Mouse (Mus musculus): ENCODE measurements around the gene Bmpr1b.

The Bmpr1b gene

DNA sequence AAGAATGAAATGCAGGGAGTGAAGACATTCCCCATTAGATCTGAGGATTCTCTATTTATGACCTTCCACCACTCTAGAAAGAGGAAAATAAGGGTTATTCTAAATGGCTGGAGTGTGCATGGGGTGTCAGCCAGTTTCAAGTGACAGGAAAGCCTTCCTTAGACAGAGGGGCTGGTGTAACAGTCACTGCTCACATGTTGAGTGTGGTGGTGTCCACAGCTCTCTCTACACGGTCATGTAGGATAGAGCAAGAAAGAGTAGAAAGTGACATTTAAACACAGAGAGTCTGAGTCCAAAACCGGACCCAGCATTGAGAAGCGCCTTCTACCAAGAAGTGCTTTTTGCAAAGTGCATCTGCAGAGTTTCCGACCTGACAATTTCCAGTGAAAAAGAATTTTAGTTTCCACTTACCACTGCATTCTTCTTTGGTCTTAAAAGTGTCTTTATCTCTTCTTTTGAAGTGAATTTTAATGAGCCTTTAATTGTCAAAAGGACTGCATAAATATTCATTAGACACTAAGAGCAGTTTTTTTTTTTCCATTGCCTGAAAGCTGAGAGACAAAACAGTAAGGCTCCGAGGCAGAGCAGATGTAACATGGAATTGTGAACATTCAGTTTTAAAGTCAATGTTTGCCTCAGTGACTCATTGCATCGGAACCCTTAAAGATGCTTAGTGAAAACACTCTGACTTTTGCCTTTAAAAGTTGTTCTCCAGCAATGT is 263.2 kb downstream of the Bmpr1b start:
- ATAC-seq (ENCODE audit: low TSS enrichment), result peak; percentile 39

DNA sequence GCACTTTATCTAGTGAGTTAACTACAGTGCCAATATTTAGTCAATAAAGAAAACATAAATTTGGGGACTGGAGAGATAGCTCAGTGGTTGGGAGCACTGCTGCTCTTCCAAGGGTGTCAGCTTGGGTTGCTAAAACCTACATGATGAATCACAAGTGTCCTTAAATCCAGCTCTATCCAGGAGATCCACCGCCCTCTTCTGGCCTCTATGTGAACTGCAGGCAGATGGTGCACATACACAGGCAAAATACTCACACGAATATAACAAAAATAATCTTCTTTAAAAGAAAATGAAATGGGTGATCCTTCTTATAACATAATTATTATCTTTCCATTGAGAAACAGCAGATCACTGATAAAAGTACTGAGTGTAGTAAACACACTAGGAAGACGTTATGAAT is 268.9 kb downstream of the Bmpr1b start:
- ATAC-seq (ENCODE audit: low TSS enrichment), result no peak

DNA sequence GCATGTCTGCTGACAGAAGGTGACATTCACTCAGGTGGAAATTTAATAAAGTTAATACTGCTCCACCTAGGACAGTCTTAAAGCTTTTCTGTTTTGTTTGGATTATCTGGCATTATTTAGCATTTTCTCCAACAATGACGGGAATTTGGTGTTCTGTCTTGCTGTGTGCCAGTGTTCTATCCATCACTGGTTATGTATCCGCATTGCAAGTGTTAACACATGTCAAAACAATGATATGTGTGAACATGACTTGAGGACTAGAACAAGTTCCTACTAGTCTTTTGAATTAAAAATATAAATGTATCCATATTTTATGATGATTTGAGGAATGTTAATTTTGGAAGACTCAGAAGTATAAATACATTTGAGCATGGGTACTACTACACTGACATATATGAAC is 269.7 kb downstream of the Bmpr1b start:
- ATAC-seq (ENCODE audit: low TSS enrichment), result no peak

GRCm38 (mm10) chr3:141897698-141898097 is 271.5 kb downstream of the Bmpr1b start:
- no peak for ATAC-seq (ENCODE audit: low TSS enrichment)

DNA sequence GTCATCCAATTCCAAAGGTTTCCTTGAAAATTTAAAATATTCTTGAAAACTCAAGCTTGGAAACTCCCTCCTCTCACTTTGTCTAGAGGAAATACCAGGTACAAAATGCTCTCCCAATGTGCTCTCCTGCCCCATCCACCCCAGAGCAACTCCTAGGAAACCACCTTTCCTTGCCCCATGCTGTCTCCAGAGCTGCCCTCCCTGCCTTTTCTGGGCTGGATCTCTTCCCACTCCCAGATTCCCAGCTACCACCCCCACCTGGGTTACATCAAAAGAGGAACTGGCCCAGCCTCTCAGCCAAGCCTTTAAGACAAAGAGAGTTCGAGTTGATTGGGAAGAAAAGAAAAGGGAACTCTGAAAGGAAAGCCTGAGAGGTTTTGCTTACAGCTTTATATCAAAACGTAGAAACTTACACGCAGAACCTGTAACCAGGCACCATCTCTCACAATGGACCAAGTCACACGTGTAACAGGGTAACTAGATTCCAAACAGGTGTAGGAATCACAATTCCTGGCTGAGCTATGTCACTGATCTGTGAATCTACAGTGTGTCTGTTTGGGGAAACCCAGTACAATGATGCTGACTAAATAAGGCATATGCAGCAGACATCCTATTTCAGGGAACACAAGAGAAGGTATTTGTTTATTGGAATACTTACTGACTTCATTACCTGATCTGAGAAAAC is 272.2 kb downstream of the Bmpr1b start:
- no peak for ATAC-seq (ENCODE audit: low TSS enrichment)

- peak; percentile 98 for ATAC-seq (ENCODE audit: low TSS enrichment)
Observed at GRCm38 (mm10) chr3:141895096-141895495, 274.1 kb downstream of the Bmpr1b start.

GRCm38 (mm10) chr3:141890668-141891067 is 278.6 kb downstream of the Bmpr1b start:
- no peak for ATAC-seq (ENCODE audit: low TSS enrichment)

DNA sequence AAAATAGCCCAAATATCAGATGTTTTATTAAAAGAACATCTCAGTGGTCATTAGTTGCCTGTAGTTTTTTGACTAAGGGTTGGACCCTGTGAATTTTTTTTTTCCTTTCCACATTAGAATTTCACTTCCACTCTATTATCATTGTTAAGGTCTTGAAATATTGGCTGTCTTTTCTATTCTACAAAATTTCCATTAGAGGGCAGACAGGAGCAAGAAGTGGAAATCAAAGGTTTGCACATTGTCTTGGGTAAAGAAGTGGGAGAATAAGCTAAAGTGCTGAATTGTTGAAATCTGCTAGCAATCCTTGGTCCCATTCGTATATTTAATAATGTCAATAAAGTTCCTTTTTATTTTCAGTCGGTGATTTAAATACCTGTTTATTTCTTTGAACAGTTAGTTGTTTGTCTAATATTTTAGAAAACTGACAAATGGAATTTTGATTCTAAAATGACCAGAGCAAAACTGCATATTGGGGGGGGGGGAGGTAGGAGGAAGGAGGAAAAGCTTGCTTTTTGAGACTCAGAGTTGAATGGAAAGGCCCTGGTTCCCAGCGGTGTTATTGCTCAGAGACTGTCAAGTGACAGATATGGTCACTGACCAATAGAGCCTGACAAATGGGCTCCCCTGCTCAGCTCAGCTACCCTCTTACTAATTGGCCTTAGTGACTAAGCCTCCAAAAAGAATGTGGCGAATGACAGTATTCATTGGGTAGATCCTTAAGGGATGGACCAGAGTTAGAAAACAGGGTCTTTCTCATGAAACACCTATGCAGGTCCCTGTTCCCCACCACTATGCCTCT is 281.6 kb downstream of the Bmpr1b start:
- ATAC-seq (ENCODE audit: low TSS enrichment), result peak; percentile 88

DNA sequence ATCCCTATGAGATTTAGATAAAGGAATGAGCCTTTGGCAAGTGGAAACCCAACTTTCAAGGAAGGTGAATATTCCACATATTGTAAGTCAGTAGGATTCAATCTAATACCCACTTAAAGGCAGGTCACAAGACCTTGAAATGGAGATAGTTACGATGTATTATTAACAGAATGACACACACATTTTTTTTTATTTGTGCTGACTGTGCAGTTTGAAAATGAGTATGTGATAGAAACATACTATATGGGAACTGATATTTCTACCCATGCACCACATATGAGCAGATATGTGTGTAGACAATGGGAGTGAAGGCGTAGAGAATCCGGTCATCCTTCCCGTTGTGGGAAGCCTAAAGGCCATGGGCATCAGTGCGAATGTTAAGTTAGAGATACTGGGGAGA is 285.0 kb downstream of the Bmpr1b start:
- no peak for ATAC-seq (ENCODE audit: low TSS enrichment)

GRCm38 (mm10) chr3:141882496-141882895 is 286.7 kb downstream of the Bmpr1b start:
- ATAC-seq (ENCODE audit: low TSS enrichment), result no peak

- ATAC-seq (ENCODE audit: low TSS enrichment), result no peak
Observed at GRCm38 (mm10) chr3:141872337-141873042, 296.7 kb downstream of the Bmpr1b start.

GRCm38 (mm10) chr3:141871805-141872204 is 297.4 kb downstream of the Bmpr1b start:
- ATAC-seq (ENCODE audit: low TSS enrichment), result no peak

- ATAC-seq (ENCODE audit: low TSS enrichment), result peak; percentile 100
Observed at GRCm38 (mm10) chr3:141862816-141863461, 306.3 kb downstream of the Bmpr1b start.

GRCm38 (mm10) chr3:141857123-141857522 is 312.1 kb downstream of the Bmpr1b start:
- no peak for ATAC-seq (ENCODE audit: low TSS enrichment)

GRCm38 (mm10) chr3:141854339-141854738 is 314.9 kb downstream of the Bmpr1b start:
- ATAC-seq (ENCODE audit: low TSS enrichment), result no peak

GRCm38 (mm10) chr3:141850141-141850540 is 319.1 kb downstream of the Bmpr1b start:
- peak; percentile 95 for ATAC-seq (ENCODE audit: low TSS enrichment)

- no peak for ATAC-seq (ENCODE audit: low TSS enrichment)
Observed at GRCm38 (mm10) chr3:141849206-141849605, 320.0 kb downstream of the Bmpr1b start.

- ATAC-seq (ENCODE audit: low TSS enrichment), result peak; percentile 79
Observed at GRCm38 (mm10) chr3:141838864-141839263, 330.4 kb downstream of the Bmpr1b start.

- peak; percentile 91 for ATAC-seq (ENCODE audit: low TSS enrichment)
Observed at GRCm38 (mm10) chr3:141831135-141831534, 338.1 kb downstream of the Bmpr1b start.

GRCm38 (mm10) chr3:141828301-141828700 is 340.9 kb downstream of the Bmpr1b start:
- ATAC-seq (ENCODE audit: low TSS enrichment), result peak; percentile 24; the same call in 1 of the 2 replicates

- peak; percentile 66 for ATAC-seq (ENCODE audit: low TSS enrichment)
Observed at GRCm38 (mm10) chr3:141819331-141819941, 349.8 kb downstream of the Bmpr1b start.
